Mouse (Mus musculus) kidney, adult 2 months (tissue): Measurements from ENCODE around the gene Tlcd2. TPM values are rescaled to one million over a fixed set of nuclear protein-coding genes. Genes with fewer than 3 reads are reported as not detected.

Experiments
- DNase-seq: peaks from one replicate; pipeline ENCODE4 v3.0.0; 2021
- H3K27ac ChIP-seq: fragments of 200-500 bp; 2 replicates; pipeline ENCODE4 v1.5.1; 2012; ENCODE audit warnings: low read depth, low read length, control low read depth, inconsistent platforms; ENCODE audit not compliant: insufficient read depth
- H3K27me3 ChIP-seq: fragments of 200-500 bp; replicated peaks from 2 replicates; pipeline ENCODE4 v1.6.1; 2012; ENCODE audit warnings: mild to moderate bottlenecking, moderate library complexity, low read length, inconsistent platforms; ENCODE audit not compliant: control insufficient read depth, insufficient read depth
- H3K36me3 ChIP-seq: fragments of 200-500 bp; 2 replicates; pipeline ENCODE4 v1.6.1; 2012; ENCODE audit warnings: mild to moderate bottlenecking, moderate library complexity, low read length, inconsistent platforms; ENCODE audit not compliant: control insufficient read depth, insufficient read depth
- H3K4me1 ChIP-seq: fragments of 200-500 bp; 2 replicates; pipeline ENCODE4 v1.6.1; 2011; ENCODE audit warnings: low read length; ENCODE audit not compliant: control insufficient read depth, insufficient read depth
- H3K4me3 ChIP-seq: fragments of 200-500 bp; 2 replicates; pipeline ENCODE4 v1.5.1; 2011; ENCODE audit warnings: mild to moderate bottlenecking, low read depth, low read length, control low read depth; ENCODE audit not compliant: insufficient read depth
- CTCF ChIP-seq: fragments of 200-500 bp; conservative IDR thresholded peaks from 2 replicates; pipeline ENCODE4 v1.5.1; 2011; ENCODE audit warnings: low read depth, mild to moderate bottlenecking, control low read depth, low read length, moderate library complexity, mixed read lengths; ENCODE audit not compliant: insufficient read depth, insufficient read length
- POLR2A ChIP-seq: fragments of 200-500 bp; IDR thresholded peaks from one replicate; pipeline ENCODE4 v1.6.1; 2011; ENCODE audit warnings: low read depth, low read length, control low read depth
- WGBS: fragments of 180-500 bp; shearing (Covaris S2); methylation state at CpG from one replicate; pipeline ENCODE4 v1.1.7; 2018; 5-methylcytosine and 5-hydroxymethylcytosine counted together
- polyA plus RNA-seq: library from polyadenylated mRNA; depleted of rRNA; stranded (reverse); fragments of >200 nt; gene quantifications from 2 replicates; pipeline ENCODE4 v1.2.3, GENCODE M21; 2012

The Tlcd2 gene
- polyA plus RNA-seq, 1 experiment: 14.6 TPM

DNA sequence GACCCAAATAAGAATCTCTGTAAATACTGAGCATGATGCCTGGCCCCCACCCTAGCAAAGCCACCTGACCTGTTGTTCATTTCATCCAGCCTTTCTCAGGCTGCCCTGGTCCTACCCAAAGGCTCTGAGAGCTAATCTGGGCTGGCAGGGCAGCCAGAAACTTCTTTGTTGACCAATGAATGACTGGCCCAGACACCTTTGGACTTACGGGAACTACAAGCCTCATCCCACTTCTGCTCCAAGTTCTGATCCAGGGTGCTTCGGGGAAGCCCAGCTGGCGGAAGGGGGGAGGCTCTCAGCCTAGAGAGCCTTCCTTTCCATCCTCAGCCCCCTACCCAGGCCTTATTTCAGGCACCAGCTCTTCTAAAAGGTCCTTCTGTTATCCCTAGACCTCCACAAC is 22.7 kb upstream of the Tlcd2 start:
- peak; percentile 86 for DNase-seq

DNA sequence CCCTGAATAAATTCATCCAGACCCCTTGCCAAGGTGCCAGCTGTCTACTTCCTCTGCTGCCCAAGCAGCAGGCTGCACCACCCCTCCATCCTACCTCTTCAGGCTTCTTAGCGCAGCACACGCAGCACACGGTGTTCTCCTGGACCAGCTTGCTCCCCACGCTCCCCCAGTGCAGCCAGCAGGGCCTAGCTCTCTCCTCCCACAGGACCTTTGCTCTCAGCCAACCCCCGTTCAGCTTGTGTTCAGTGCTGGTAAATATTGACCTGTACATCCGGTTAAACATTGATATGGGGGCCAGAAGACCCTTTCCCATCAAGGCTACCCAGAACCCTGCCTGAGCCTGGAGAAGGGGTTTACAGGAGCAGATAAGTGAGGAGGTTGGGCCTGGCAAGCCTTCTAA is 22.2 kb upstream of the Tlcd2 start, which contains the start of gene Serpinf2:
Gene Serpinf2 (minus strand): TSS at position 229 of the 400 bp plus-strand sequence.
- 49% methylated on average over 6 of the region's 6 CpGs for WGBS
- Histone ChIP-seq H3K27ac (peak within 1 kb of the TSS; percentile 81), H3K4me1 (peaks cover 26% of the 10 kb centered on the region), H3K36me3 (no peaks in the 10 kb centered on the region), H3K4me3 (peak within 1 kb of the TSS; percentile 35), H3K27me3 (no peaks in the 10 kb centered on the region)
- DNase-seq: peak; percentile 87
- TF ChIP-seq POLR2A (peak; percentile 66), CTCF (no peak)

More for the DNA sequence above, 22.7 kb upstream of the Tlcd2 start:
- TF ChIP-seq CTCF (no peak), POLR2A (peak; percentile 18)
- H3K4me3 ChIP-seq: peak overlapping the region; percentile 35
- H3K27ac ChIP-seq: peak overlapping the region; percentile 81
- H3K36me3 ChIP-seq: no peaks in the 10 kb centered on the region; the same call in 1 of the 2 replicates
- peaks cover 22% of the 10 kb centered on the region for H3K4me1 ChIP-seq
- no peaks in the 10 kb centered on the region for H3K27me3 ChIP-seq
- WGBS: 62% methylated on average over 3 of the region's 3 CpGs

DNA sequence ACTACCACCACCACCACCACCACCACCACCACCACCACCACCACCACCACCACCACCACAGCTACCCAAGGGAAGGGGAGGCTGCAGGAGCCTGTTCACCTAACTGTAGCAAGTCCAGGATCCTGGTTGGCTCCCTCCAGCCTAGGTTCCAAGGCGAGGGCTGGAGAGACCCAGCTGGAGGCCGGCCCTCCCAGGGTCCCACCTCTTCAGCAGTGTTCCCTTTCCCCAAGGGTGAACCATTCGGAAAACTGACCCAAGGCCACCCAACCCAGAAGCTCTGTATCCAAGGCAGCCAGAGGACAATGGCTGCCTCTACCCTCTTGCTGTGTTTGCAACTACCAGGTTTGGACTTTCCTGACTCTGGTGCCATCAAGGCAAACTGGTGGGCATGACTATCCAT is 21.6 kb upstream of the Tlcd2 start:
- H3K4me3 ChIP-seq: no peak overlapping the region
- H3K36me3 ChIP-seq: no peaks in the 10 kb centered on the region
- peak; percentile 66 for DNase-seq
- 91% methylated on average over 3 of the region's 3 CpGs for WGBS
- H3K27ac ChIP-seq: no peak overlapping the region
- H3K4me1 ChIP-seq: peaks cover 29% of the 10 kb centered on the region
- no peaks in the 10 kb centered on the region for H3K27me3 ChIP-seq
- TF ChIP-seq CTCF (no peak), POLR2A (no peak)

DNA sequence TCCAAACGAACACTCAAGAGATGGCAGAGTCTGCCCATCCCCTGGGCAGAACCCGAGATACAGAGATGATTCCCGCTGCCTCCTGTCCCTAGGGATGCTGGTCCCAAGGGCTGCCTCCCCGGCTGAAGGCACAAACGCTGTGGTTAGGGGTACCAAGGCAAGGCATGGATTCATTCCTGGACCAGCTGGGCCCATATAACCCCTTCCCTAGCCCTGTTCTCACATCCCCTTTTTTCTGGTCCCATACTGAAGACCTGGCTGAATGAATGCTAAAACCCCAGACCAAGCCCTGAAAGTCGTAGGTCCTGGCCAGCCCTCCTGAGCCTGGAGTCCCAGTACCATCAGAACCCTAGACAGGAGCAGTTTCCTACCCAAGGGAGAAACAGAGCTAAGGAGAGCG is 20.5 kb upstream of the Tlcd2 start:
- Histone ChIP-seq H3K27me3 (no peaks in the 10 kb centered on the region), H3K4me1 (peaks cover 29% of the 10 kb centered on the region), H3K4me3 (no peak overlapping the region), H3K27ac (no peak overlapping the region), H3K36me3 (peaks cover 7% of the 10 kb centered on the region)
- TF ChIP-seq POLR2A: no peak
- WGBS: 90% methylated on average over 7 of the region's 7 CpGs
- no peak for DNase-seq

DNA sequence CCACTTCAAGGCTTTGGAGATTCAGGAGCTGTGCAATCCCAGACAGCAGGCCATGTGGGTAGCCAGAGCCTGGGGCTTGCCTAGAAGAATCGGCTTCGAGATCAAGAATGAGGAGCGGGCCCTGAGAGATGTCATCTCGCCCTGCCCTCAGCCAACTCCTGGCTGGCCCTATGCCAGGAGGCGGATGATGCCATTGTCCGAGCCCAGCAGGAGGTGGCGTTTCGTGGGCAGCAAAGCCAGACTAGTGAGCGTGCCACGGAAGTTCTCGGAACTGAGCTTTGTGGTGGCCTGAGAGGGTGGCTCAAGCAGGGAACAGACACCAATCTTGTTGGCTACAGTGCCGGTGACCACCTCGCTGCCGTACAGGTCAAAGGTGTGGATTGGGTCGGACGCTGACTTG is 19.9 kb upstream of the Tlcd2 start:
- 59% methylated on average over 16 of the region's 16 CpGs for WGBS
- Histone ChIP-seq H3K27me3 (no peaks in the 10 kb centered on the region), H3K36me3 (peaks cover 7% of the 10 kb centered on the region), H3K4me3 (no peak overlapping the region), H3K27ac (0 out of 2 replicates have a peak overlapping the region, but pooled peaks have one; percentile 4), H3K4me1 (peaks cover 29% of the 10 kb centered on the region)
- TF ChIP-seq CTCF: 0 out of 2 replicates have a peak, but pooled peaks have one; percentile 9
- TF ChIP-seq POLR2A: no peak
- DNase-seq: peak; percentile 89

DNA sequence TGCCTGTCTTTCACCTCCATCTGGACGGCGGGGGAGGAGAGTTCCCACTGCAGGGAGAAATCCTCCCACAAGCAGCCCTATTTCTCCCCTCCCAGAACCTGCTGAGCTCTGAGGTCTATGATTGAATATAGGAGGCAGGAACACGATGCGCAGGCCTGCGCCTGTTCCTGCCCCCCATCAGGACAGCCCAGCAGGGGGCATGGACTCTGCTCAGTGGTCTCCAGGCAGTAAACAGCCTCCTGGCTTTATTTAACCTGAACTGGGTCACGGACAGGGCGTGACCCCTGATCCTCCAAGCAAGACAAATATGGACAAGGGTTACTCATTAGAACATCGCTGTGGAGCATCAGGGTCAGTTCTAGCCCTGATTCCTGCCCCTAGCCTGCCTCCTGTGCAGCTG is 17.8 kb upstream of the Tlcd2 start:
- Histone ChIP-seq H3K4me3 (no peak overlapping the region), H3K27me3 (no peaks in the 10 kb centered on the region), H3K27ac (peak overlapping the region; percentile 58), H3K4me1 (peaks cover 29% of the 10 kb centered on the region), H3K36me3 (peaks cover 7% of the 10 kb centered on the region)
- peak; percentile 95 for DNase-seq
- TF ChIP-seq POLR2A (no peak), CTCF (0 out of 2 replicates have a peak, but pooled peaks have one; percentile 14)
- 57% methylated on average over 8 of the region's 8 CpGs for WGBS

DNA sequence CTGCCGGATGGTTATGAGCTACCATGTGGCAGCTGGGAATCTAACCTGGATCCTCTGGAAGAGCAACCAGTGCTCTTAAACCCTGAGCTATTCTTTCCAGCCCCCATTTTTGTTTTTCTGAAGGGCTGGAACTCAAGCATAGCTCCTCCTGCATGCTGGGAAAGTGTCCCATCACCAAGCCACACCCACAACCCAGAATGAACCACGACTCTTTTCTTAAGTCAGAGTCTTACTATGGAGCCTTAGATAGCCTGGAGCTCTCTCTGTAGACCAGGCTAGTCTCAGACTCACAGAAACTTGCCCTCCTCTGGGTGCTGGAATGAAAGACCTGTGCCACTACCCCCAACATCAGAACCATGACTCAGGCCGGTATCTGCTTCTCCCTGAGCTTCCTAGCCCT is 12.9 kb upstream of the Tlcd2 start:
- 79% methylated on average over 3 of the region's 3 CpGs for WGBS
- H3K4me1 ChIP-seq: peaks cover 12% of the 10 kb centered on the region
- H3K27ac ChIP-seq: no peak overlapping the region
- no peak overlapping the region for H3K4me3 ChIP-seq
- no peak for TF ChIP-seq POLR2A
- no peak for TF ChIP-seq CTCF
- DNase-seq: no peak
- peaks cover 7% of the 10 kb centered on the region for H3K36me3 ChIP-seq
- H3K27me3 ChIP-seq: no peaks in the 10 kb centered on the region
